Mouse (Mus musculus): Measurements from ENCODE around the gene Zfp593.

DNA sequence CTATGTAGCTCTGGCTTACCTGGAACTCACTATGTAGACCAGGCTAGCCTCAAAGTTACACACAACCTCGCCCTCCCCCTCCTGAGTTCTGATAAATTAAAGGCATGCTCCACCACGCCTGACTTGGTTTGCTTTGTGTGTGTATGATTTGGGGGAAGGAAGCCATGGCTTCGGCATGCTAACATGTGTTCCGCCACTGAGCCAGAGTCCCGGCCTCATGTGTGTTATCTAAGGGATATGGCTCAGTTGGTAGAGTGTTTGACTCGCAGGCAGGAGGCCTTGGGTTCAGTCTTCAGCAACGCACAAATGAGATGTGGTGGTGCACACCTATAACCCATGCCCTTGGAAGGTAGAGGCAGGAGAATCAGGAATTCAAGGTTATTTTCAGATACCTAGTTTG, 26.6 kb upstream of the Zfp593 start:
- TF ChIP-seq CTCF (IDR thresholded peaks at IDR 0.05; ENCODE audit: low read depth) (no peak), EP300 (IDR thresholded peaks at IDR 0.05; ENCODE audit: low read depth) (no peak)

Data from liver, postnatal 0 days (tissue).